Mouse (Mus musculus) brain, embryonic 14.5 days (tissue): Measurements from ENCODE around the gene Tekt4. TPM values are rescaled to one million over a fixed set of nuclear protein-coding genes. Genes with fewer than 3 reads are reported as not detected.
A peak's percentile ranks its signal among the peaks of the same experiment; 100 is the strongest.

Source experiments
- DNase-seq: peaks from one replicate; pipeline ENCODE4 v3.0.0-alpha.2; 2011; ENCODE audit warnings: low read depth
- CTCF ChIP-seq: fragments of 200-500 bp; IDR thresholded peaks from 2 replicates; pipeline ENCODE4 v1.5.1; 2012; ENCODE audit warnings: inconsistent platforms, mild to moderate bottlenecking, moderate library complexity, borderline replicate concordance; ENCODE audit not compliant: insufficient read depth, insufficient read length; ENCODE audit errors: extremely low read depth
- POLR2A ChIP-seq: fragments of 200-500 bp; IDR thresholded peaks from 2 replicates; pipeline ENCODE4 v1.6.1; 2012; ENCODE audit warnings: mild to moderate bottlenecking, inconsistent platforms, borderline replicate concordance; ENCODE audit not compliant: poor library complexity, insufficient read depth, insufficient read length, severe bottlenecking; ENCODE audit errors: extremely low read depth
- polyA plus RNA-seq: library from polyadenylated mRNA; depleted of rRNA; stranded (reverse); fragments of >200 nt; gene quantifications from 2 replicates; pipeline ENCODE4 v1.2.3, GENCODE M21; 2012

Gene Tekt4
- polyA plus RNA-seq, 1 experiment: 1.4 TPM

DNA sequence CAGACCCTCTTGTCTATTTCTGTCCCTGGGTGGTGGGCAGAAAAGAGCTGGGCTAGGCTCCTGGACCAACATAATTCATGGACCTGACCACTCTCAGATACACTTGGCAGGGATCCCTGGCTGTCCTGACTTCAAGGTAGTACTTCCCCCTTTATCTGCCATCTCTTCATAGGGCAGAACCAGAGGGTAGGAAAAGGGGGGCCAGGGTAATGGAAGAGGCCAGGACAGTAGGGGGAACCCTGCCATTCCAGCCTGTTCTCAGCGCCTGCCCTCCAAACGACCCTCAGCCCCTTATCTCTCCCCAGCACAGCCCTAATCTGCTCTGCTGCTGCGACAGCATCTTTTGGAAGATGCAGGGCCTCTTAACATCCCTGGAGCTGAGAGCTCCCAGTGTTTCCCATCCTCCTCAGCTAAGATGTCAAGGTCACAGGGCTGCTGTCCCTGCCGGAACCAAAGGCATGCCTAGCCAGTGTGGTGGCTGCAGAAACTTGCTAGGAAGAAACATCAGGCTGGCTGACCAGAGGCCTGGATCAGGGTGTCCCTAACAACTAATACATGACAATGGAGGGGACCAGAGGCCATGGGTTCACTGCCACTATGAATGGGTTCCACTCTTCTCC lies 9.0 kb downstream of the Tekt4 start:
- TF ChIP-seq POLR2A (no peak), CTCF (no peak)
- no peak for DNase-seq

DNA sequence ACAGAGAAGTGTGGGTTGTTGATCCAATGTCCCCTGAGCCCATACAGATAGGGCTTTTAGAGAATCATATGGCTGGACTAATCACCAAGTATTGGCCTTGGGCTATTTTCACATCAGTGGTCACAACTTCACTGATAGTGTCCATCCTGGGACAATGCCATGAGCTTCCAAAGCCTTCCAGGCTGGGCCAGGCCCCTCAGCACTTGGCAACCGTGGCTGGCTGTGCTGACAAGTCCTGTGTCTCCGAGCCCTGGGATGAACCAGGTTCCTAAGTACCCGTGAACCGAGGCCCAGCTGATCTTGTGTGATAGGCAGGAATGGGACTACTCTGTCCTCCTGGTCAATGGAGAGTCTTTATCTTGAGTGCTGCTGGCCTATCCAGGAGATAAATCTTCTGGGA lies 9.7 kb downstream of the Tekt4 start:
- no peak for DNase-seq

DNA sequence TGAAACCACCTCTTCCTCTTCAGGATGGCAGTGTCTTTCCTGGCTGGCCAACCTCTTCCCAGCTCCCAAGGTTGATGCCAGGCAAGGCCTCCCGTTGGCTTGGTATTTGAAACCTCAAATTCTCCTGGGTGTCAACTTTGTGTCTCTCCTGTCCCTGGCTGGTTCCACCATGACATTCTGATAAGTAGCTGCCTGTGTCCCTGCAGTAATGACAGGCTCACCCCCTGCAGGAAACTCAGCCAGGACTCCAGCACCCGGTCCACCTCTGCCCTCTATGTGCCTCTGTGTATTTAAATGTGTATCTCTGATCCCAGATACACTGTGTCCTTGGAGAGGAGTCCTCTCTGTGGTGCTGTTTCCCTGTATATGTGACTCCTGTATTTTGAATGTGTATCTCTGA lies 11.8 kb downstream of the Tekt4 start:
- TF ChIP-seq POLR2A: no peak
- DNase-seq: no peak

More for the DNA sequence above, 9.7 kb downstream of the Tekt4 start:
- TF ChIP-seq CTCF: no peak
- TF ChIP-seq POLR2A: no peak

DNA sequence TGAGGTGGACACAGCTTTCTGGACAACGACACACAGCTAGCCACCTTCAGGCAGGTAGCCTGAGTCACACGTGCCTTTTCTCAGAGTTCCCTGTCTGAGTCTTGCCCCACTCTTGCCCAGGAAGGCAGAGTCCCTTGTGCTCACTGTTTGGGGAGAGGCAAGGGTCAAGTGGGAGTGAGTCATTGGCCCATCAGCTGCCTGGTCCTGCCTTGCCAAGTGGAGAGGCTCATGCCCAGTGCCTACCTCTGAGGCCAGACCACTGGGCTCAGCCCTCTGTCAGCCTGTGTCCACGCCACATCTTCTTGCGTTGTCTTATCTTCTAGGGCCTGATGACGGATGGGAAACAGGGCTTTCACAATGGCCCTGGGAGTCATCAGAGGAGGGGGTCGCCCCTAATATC lies 13.4 kb downstream of the Tekt4 start:
- no peak for TF ChIP-seq CTCF
- TF ChIP-seq POLR2A: no peak
- DNase-seq: no peak

DNA sequence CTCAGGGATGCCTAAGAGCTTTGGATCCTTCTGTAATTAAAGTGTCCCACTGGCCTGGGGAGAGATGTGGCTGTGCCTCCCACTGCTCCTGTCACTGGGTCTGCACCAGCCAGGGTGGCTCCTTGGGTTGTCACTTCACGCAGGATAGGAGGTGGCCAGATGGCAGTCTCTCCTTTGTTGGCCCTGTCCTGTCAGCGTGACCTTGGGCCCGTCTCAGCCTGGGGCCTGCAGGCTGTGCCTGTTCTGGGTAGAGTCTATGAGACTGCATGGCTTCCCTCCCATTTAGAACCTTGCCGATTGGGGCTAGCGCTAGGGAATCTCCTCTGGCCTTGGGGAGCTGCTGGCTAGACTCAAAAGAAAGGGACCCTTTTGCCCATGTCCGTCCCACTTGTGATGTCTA lies 13.9 kb downstream of the Tekt4 start:
- TF ChIP-seq CTCF (no peak), POLR2A (no peak)
- no peak for DNase-seq

DNA sequence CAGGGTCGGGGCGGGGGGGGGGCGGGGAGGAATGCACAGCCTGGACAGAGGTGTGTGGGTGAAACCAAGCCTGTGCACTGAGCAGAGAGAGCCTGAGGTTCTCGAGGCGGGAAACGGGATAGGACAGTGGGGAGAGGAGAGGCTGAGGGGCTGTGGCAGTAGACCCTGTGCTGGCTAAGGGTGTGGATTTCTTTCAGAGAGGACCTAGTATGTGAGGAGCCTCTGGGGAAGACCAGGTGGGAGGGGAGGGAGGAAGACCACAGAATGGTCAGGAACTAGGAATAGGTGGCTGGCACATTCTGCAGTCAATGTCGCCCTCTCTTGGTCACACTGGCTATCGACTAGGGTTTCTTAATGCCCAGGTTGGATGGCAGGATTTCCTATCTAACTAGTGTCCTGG lies 15.4 kb downstream of the Tekt4 start:
- TF ChIP-seq CTCF: peak; percentile 85; the same call in 1 of the 2 replicates
- TF ChIP-seq POLR2A: no peak
- DNase-seq: peak; percentile 84

- DNase-seq: peak; percentile 41
- TF ChIP-seq POLR2A (no peak), CTCF (no peak)
Measured at GRCm38 (mm10) chr17:25471418-25471817, 17.0 kb downstream of the Tekt4 start.

DNA sequence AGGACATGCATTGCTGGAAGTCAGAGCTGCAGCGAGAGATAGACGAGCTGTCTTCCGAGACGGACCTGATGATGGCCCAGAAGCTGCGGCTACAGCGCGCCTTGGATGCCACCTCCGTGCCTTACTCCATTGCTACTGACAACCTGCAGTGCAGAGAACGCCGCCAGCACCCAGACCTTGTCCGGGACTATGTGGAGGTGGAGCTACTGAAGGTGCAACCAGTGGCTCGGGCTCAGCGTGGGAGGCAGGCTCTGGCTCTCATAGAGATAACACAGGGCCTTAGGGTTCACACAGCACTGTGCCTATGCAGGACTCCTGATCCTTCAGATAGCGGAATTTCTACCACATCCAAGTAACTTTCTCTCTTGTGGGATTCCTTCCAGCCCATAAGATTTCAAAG lies 17.6 kb downstream of the Tekt4 start:
- no peak for DNase-seq
- no peak for TF ChIP-seq CTCF
- no peak for TF ChIP-seq POLR2A

- TF ChIP-seq POLR2A (no peak), CTCF (peak; percentile 75)
- peak; percentile 52 for DNase-seq
Measured at GRCm38 (mm10) chr17:25474330-25475077, 20.1 kb downstream of the Tekt4 start.

DNA sequence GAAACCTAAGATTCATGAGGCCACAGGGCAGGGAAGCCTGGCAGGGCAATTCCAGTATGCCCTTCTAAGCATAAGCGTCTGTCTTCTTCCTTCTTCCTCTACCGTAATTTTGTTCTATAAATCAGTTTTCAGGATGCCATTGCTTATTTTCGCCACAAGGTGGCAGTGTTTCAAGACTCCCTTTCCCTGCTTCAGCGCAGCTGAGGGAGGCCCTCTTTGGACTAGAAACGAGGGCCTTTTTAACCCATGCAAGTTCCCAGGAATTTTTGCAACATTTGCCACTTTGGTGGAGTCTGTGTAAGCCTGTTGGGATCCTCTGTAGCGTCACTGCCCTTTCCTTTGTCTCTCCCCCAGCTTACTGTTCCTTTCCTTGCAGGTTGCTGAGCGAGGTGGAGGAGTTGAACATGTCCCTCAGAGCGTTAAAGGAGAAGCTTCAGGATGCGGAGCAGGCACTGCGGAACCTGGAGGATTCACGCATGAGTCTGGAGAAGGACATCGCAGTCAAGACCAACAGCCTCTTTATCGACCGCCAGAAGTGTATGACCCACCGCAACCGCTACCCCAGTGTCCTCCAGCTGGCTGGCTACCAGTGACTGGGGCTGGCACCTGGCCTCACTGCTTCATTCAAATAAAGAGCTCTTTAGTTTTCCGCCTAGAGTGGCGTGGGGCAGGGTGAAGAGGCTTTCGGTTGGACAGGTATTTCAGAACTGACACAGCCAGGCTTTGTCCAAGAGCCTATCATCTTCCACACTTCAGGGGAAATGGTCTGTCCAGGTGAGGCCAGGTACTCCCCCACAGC lies 21.7 kb downstream of the Tekt4 start:
- peak; percentile 82 for DNase-seq
- TF ChIP-seq CTCF (peak; percentile 81), POLR2A (no peak)

DNA sequence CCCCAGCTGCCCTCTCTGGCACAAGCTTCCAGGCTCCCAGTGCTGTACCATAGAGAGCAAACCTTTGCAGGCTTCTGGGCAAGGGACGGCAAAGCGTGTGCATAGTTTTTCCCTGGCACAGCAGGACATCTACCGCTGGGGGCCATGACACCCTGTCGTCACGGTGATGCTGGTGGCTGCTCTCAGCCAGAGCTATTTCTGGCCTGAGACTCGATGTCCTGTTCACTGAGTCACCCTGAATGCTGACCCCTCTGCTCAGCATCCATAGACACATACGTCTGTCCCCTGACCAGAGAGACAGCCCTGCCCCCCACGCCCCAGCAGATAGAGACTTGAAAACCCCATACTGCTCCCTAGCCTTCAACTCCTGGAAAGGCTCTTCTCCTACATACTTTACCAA lies 25.7 kb downstream of the Tekt4 start:
- no peak for TF ChIP-seq POLR2A
- TF ChIP-seq CTCF: no peak

More for the DNA sequence above, 25.7 kb downstream of the Tekt4 start:
- DNase-seq: no peak
